Mouse (Mus musculus) small intestine, adult 2 months (tissue): ENCODE results near the gene Gmfg.

Experiments used
- CTCF ChIP-seq: fragments of 200-500 bp; IDR thresholded peaks from 2 replicates; pipeline ENCODE4 v1.5.1; 2012; ENCODE audit warnings: low read depth, mild to moderate bottlenecking, control low read depth, inconsistent platforms, low read length, moderate library complexity, mixed read lengths; ENCODE audit not compliant: insufficient replicate concordance, insufficient read length; ENCODE audit errors: extremely low read depth
- POLR2A ChIP-seq: fragments of 200-500 bp; IDR thresholded peaks from 2 replicates; pipeline ENCODE4 v1.6.1; 2012; ENCODE audit warnings: low read depth, mild to moderate bottlenecking, control low read depth, inconsistent platforms, low read length, moderate library complexity

- TF ChIP-seq CTCF = no peak
- TF ChIP-seq POLR2A = no peak
Observed at GRCm38 (mm10) chr7:28401942-28402341, 35.3 kb upstream of the Gmfg start.
